Mouse (Mus musculus): Measurements from ENCODE around the gene Pdhb.

Pdhb gene

GRCm38 (mm10) chr14:8186278-8187045 is 13.6 kb upstream of the Pdhb start:
- DNase-seq, result no peak

- DNase-seq, result no peak
These were observed 10.5 kb upstream of the Pdhb start for GRCm38 (mm10) chr14:8183330-8183729.

DNA sequence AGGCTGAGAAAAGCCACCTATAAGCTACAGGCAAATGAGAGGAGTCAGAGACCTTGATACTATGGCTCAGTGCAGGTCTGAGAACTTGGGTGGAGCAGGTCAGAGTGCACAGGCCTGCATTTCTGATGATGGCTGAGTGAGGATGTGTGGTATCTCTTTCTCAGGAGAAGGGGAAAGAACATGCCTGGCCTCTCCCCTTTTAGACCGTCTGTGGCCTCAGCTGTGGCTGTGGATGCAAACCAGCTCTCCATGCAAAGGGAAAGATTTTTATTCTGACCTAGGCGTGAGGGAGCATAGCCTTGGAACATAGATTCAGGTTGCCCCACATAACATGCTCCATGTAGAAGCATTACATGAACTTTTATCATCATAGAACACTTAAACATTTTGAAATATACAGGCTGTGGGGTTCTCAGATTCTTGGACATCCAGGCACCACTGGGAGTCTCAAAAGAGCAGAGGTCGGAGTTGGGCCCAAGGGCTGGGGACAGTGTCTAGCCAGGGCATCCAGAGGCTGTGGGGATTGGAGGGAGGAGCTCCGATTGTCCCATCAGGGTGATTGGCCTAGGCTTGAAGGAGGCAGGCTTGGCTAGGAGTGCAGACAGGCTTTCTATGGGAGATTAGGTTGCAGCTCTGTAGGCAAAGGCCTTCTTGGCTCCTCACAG is 7.7 kb upstream of the Pdhb start:
- no peak for DNase-seq

DNA sequence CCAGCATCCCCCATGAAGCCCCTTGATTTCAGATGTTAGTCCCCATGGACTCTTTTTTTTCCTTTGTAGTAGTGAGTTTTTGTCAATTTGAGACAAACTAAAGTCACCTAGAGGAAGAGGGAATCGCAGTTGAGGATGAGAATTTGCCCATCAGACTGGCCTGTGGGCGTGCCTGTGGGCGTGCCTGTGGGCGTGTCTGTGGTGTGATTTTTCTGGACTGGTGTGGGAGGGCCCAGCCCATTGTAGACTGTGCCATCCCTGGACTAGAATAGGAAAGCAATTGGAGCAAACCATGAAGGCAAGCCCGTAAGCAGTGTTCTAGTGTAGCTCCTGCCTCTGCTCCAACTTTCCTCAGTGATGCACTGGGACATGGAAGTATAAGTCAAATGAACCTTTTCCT is 3.4 kb upstream of the Pdhb start:
- no peak for DNase-seq

- no peak for DNase-seq
These were observed 1.8 kb upstream of the Pdhb start for GRCm38 (mm10) chr14:8174634-8175033.

DNA sequence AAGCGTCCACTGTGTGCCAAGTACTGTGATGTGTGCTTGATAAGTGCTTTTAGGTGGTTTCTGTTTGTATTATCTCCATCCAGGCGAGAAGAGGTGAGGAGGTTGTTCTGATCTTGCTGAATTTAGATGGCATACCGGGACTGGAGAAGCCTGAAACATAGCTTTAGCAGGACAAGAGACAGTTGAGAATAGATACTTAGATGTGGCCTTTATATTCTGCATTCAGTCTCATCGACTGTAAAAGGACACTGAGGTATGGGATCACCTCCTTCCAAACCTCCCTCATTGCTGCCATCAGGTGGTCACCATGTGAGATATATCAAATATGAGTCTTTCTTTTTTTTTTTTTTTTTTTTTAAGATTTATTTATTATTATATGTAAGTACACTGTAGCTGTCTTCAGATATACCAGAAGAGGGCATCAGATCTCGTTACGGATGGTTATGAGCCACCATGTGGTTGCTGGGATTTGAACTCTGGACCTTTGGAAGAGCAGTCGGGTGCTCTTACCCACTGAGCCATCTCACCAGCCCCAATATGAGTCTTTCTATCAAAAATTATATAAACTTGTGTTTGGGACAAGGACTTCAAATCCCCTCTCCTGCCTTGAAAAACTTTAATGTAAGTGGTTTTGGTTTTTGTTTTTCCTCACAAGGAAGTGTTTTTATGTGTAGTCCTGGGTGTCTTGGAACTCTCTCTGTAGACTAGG is 871 bp upstream of the Pdhb start:
- DNase-seq, result peak; percentile 35

DNA sequence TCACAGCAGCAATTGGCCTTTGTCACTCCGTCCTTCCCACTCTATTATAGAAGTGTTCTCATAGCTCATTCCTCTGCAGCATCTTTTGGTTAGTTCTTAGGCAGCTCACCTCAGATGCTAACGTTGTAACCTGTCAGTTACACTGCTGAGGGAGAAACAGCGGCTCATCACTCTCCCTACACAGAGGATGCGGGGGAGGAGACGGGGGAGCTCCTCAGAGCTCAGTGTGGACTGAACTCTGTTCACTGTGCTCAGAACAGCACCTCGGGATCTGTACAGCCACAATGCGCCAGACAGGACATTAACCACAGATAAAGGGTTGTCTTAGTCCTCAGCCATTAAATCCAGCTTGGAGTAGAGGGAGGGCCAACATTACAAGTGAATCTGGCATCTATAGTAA is 8.4 kb downstream of the Pdhb start:
- DNase-seq, result no peak

DNA sequence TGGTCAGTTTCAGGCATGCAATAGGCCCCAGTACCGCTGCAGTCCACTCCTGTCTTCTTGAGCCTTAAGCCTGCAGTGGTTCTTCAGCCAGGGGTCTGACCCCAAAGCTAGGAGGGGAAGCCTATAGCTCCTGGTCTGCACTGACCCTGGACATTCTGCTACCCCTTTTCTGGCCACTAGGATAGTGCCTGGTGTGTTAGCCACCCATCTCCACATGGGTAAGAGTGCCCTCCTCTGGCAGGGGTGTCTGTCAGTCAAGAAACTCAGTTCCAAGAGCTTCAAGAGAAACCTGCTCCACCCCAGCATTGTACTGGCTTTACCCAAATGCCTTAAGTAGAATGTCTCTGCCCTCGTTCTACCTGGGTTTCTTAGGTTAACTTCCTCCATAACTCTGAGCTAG is 11.0 kb downstream of the Pdhb start:
- DNase-seq, result peak; percentile 48

- no peak for DNase-seq
These were observed 13.7 kb downstream of the Pdhb start for GRCm38 (mm10) chr14:8159141-8159540.

DNA sequence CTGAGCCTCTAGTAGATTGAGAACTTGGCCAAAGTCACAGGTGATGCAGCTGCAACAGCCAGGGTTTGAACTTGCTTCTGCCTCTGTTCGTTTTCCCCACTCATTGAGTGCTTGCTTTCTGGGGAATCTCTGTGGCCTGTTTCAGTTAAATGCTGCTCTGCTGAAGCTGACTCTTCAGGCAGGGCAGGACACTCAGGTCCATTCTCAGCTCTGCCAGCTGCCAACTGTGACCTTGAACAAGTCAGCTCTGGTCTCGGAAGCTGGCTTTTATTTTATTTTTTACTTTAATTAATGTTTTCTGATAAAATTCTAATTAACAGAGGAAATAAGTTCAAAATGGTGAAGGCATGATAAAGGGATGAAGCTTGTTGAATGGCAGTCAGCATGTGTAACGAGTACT is 14.1 kb downstream of the Pdhb start:
- DNase-seq, result no peak

DNA sequence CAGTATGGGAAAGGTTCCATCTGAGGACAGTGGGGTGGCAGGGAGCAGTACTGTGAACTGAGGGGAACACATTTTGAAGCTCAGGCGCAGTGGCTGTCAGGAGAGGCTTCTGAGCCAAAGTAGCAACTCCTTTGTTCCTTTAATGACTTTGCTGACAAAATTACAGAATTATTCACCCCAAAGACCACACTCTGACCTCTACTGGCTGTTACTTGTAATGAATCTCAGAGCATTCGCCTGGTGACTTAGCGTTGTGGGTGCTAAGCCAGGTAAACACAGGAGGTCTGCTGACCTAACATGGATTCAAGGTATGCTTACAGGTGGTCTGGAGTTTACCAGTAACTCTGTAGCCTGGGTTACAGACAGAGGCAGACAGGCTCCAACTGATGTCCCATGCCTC is 15.9 kb downstream of the Pdhb start:
- DNase-seq, result no peak

- DNase-seq, result no peak
These were observed 18.8 kb downstream of the Pdhb start for GRCm38 (mm10) chr14:8154072-8154471.

DNA sequence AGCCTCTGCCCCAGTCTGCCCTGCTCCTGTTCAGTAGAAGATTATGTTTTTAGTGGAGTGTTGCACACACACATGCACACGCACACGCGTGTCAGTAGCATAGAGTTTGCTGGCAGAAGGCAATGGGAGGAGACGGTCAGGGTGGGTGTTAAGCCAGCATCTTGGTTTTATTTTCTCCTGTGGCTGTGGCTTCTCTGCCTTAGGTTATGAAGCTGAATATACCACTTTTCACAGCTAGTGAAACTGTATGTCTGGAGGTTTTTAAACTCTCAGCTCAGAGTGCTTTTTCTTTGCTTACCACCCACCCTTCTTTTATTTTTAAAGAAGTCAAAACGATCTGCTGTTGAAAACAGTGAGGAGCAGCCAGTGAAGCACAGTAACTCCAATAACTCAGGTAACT is 21.1 kb downstream of the Pdhb start:
- DNase-seq, result no peak

GRCm38 (mm10) chr14:8148842-8149241 is 24.0 kb downstream of the Pdhb start:
- DNase-seq, result no peak

- no peak for DNase-seq
These were observed 26.1 kb downstream of the Pdhb start for GRCm38 (mm10) chr14:8146611-8147223.

GRCm38 (mm10) chr14:8145594-8146558 is 26.9 kb downstream of the Pdhb start:
- no peak for DNase-seq

DNA sequence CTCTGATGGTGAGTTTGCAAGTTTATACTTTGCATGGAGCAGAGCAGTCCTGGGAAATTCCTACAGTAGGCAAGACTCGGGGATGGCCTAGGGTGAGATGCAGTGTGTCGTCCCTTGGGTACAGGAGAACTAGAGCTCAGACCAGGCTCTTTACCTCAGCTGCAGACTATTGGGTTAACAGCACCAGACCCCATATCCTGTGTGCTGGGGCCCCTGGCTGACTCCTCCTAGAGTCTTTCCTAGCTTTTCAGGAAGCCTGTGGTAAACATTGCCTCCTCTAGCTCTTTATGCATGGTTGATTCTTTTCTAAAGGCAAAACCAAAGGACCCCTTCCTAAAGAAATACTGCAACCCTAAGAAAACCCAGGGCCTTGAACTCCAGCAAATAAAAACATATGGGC is 31.7 kb downstream of the Pdhb start:
- no peak for DNase-seq

DNA sequence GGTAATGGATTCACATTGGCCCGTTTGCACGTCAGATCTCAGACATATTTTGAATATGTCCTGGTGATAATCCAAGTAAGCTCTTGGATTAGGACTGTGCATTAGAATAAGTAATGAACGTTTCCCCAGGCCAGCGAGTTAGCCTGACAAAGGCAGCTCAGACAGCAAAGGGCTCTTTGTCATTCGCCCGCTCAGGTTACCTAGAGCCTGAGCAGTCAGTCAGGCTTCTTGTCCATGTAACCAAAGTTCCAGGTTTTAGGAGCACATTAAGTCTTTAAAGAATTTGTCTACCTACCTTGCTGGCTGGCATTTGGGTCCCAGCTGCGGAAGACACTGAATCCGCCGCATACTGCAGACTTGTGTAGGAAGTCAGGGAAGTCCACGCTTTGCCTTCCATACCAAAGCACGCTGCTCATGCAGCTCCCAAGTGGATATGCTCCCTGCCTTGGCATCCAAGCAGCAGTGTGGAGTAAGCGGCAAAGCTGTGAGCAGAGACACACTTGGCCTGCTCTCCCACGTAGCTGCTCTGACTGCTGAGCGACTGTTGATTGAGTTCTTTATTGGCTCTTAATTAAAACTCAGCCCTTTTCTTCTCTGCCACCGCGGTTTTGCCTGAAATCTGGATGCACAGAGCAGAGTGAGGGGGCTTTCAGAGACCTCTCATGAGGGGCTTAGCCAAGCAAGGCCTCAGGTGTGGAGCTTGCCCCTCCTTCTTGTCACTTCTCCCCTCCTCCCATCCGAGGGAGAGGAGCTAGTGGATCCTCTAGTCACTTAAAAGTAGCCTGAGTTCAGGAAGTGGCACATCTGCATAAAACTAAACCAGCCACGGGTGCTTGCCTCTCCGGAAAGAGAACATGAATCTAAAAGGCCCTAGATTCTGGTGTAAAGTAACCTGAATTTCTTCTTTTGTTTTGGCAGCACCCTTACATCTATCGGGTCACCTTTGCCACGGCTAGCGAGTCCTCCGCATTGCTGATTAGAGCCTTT is 32.8 kb downstream of the Pdhb start:
- no peak for DNase-seq

GRCm38 (mm10) chr14:8135130-8135529 is 37.7 kb downstream of the Pdhb start:
- peak; percentile 17 for DNase-seq

GRCm38 (mm10) chr14:8134234-8134633 is 38.6 kb downstream of the Pdhb start:
- no peak for DNase-seq

DNA sequence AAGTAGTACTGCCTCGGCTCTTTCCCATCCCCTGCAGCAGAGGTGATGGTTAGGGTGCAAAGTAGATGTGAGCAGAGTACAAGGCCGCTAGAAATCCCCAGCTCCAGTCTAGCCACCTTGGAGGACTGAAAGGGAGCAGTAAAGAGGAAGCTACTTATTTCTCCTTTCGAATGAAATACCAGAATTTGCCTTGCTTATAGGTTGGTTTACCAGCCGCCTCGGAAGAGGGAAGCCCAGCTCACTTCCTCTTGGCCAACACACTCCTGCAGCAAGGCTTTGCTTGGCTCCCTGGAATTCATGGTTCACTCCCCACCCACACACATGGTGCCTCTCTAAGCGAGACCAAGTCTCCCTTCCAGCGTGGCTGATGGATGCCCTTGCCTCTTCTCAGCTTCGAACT is 40.0 kb downstream of the Pdhb start:
- DNase-seq, result no peak
